Mouse (Mus musculus) retina, postnatal 7 days (tissue): ENCODE results near the gene Trpc1.

Source experiments
- DNase-seq: peaks from one replicate; pipeline ENCODE4 v3.0.0-alpha.2; 2012; ENCODE audit warnings: low read depth, low spot score

The Trpc1 gene

DNA sequence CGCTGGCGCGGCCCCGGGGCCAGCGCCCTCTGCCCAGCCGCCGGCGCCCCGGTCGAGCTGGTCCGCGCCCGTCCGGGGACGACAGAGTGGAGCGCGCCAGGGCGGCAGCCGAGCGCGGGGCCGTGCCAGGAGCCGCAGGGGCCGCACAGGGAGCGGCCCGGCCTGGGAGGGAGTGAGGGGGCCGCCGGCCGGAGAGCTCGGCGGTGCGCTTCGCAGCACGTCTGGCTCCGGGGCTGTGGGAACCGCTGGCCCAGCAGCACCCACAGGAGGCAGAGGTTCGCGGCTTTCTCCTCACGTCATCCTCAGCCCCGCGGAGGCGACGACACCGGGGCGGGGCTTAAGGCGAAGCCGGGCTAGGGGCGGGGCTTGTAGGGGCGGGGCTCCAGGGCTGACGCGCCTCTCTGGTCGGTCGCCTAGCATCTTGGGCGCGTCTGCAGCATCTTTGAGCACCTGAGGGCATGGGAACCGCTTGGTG is at the start of gene Trpc1:
Gene Trpc1, minus strand, starts transcription at position 339 of the 475 bp plus-strand sequence.
- peak; percentile 74 for DNase-seq

DNA sequence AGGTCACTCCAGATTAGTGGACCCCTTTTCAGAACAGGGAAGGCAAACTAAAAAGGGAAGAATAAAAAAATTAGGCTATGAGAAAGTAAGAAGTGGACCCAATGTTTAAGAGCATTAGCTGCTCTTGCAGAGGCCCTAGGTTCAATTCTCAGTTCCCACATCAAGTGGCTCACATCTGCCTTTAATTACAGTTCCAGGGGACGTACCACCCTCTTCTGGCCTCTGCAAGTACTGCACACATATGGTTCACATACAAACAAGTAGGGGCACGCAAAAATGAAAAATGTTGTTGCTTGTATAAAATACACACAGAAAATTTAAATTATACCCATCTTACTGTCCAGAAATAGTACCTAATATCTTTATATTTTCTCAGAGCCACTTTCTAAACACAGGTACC is 46.1 kb upstream of the Trpc1 start:
- DNase-seq = no peak

DNA sequence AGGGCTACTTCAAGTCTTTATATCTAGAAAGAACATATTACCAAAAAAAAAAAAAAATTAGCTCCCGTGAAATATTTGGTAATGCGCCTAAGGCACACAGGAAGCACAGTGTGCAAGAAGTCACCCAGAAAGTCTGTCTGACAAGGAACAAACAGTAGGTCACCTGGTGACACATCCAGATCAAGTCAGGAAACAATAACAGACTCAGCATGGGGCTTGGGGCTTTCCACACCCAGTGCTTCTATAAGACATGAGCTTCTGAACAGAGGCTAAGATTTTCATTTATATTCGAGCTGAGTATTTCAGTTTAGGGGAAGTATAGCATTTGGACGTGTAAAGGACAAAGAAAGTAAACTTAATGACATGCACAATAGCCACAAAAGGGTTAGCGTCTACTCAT is 45.7 kb upstream of the Trpc1 start:
- no peak for DNase-seq

DNA sequence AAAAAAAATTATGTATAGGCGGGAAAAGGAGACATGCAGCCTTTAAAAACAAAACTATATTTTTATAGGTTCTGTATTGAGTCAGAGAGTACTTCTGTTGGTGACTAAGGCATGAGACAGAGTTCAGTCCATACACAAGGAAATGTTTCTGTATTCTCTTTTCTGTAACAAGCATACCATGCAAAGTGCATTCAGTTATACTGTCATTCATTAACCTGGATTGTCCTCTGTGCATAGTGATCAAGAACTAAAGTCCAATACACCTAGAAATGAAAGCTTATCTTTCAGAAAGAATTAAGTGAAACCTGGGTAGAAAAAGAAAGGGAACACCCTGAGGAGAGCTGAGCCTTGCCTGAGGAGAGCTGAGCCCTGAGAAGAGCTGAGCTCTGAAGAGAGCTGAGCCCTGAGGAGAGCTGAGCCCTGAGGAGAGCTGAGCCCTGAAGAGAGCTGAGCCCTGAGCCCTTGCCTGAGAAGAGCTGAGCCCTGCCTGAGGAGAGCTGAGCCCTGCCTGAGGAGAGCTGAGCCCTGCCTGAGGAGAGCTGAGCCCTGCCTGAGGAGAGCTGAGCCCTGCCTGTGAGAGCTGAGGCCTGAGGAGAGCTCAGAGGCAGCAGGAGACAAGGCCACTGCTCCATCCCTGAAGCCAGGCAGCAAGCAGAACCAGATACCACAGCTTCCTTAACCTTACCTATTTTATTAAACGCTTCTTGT is 45.1 kb upstream of the Trpc1 start:
- no peak for DNase-seq

DNA sequence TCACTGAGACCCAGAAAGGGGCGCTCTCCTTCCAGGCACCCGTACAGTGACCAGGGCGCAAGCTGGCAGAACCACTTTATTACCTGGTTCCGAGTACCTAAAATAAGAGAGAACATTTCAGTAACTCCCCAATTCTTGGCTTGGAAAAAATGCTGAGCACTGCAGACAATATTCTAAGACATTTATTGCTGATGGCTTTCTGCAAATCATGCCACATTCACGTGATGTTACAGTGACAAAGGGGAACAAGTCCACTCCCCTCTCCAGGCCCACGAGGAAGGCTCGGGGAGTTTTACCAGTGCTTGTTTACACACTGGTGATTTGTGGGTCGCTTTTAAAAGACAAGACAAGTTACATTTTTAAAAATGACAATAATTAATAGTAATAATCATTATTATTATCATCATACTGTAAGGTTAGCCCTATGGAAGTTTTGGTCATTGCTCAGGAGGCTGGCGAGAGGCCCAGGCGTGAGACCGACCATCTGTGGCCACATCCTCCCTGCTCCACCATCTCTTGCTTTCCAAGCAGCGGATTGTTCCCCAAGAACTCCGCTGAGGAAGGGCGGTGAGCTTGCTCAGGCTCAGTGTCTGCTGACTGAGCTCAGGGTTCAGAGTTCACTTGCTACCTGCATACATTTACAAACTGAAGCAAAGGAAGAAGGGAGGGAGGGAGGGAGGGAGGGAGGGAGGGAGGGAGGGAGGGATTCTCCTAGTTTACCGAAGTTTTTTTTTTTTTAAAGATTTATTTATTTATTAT is 44.0 kb upstream of the Trpc1 start:
- DNase-seq = no peak

- no peak for DNase-seq
These were observed 34.8 kb upstream of the Trpc1 start for GRCm38 (mm10) chr9:95784888-95785511.

GRCm38 (mm10) chr9:95783646-95784293 is 33.6 kb upstream of the Trpc1 start:
- no peak for DNase-seq

DNA sequence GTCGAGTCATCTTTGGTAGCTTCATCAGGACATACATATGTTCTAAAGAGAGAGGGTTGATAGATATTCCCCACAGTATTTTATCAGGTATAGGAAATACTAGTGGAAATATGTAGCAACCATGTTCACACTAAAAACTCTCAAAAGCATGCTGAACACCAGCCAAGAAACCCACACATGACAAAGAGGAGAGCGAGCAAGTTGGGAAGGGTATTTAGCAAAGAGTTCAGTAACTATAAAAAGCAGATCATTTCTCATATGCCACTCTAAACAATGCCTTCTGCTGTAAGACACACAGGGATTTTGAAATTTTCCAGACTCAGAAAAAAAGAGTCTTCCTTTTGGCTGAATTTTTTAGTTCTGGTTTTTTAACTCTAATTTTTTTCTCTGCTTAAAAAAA is 21.5 kb upstream of the Trpc1 start:
- no peak for DNase-seq

GRCm38 (mm10) chr9:95763218-95763617 is 13.0 kb upstream of the Trpc1 start:
- DNase-seq = no peak

DNA sequence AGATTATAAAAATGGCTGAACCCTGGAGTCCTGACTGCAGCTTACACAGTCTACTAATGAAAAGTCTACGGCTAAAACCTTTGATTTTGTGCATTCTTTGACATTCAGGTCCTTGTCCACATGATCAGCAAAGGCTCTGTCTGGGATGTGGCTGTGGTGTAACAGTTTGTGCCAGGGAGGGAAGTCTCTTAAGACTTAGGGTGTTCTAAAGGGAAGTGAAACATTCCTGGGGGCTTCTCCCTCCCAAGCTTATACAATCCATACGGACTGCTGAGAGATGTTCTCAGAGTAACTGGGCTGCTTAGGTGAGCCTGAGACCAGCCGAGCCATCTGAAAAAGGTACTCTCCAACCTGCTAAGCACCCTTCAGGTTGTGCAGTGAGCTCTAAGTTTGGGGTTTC is 12.1 kb upstream of the Trpc1 start:
- DNase-seq = no peak

GRCm38 (mm10) chr9:95761381-95761780 is 11.2 kb upstream of the Trpc1 start:
- no peak for DNase-seq

DNA sequence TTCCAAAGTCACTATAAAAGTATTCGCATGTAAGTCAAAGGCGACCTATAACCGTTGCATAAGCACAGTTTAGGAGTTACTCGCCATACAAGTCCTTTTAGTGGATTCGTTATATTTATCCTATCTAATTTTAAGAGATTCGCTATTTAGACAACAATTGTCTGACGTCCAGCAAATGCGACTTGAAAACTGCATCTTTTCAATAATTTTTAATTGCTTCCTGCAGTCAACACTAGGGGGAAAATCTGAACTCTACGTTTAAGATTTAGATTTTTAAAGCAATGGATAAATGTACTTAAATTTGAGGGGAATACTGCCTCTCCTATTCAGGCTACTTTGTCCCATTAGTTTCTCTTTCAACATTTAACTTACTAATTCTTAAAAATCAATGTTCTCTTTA is 571 bp upstream of the Trpc1 start:
- DNase-seq = no peak

DNA sequence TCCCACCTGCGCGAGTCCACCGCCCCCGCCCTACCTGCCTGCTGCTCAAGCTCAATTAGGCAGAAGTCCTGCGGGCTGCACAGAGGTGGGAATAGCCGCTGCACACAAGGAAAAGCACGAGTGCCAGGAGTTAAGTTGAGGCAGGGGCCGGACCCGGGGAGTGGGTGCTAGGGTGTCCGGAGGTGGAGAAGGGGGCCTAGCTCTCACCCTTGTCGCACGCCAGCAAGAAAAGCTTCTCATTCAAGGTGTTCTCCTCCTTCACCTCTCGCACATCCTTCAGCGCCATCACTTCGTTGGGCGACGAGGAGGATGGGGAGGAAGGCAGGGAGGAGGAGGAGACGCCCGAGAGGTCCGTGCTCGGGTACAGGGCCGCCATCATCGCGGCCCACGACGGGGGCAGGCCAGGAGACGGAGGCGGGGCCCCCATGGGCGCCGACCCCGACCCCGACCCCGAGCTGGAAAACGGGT is 680 bp downstream of the Trpc1 start:
- DNase-seq = peak; percentile 6

- no peak for DNase-seq
These were observed 2.9 kb downstream of the Trpc1 start for GRCm38 (mm10) chr9:95747298-95747697.

- DNase-seq = no peak
These were observed 5.1 kb downstream of the Trpc1 start for GRCm38 (mm10) chr9:95744845-95745613.

DNA sequence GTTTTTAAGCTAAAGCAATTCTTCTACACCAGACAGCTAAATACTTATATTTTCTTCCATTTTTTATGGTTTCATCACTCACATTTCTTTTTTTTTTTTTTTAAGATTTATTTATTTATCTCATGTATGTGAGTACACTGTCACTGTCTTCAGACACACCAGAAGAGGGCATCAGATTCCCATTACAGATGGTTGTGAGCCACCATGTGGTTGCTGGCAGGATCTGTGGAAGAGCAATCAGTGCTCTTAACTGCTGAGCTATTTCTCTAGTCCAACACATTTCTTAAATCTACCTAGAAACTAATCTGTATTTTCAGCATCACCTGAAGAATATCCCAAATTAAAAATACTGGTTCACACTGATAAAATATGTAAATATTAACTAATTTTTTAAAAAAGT is 13.9 kb downstream of the Trpc1 start:
- DNase-seq = no peak

DNA sequence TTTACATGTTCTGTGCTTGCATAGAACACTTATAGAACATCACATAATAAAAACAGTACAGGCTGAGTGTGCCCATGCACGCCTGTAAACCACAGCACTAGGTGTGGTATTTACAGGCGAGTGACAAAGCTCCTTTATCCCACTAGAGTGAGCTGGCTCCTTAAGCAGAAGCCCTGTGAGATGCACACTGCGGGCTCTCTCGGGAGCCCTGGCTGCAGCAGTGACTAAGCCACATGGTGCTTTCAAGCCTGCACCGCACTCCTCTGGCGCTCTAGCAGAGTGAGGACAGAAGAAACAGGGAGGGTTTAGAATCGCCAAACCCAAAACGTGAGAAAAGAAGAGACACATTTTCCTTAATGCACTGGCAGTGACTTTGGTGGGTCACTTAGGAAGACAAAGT is 37.6 kb downstream of the Trpc1 start:
- no peak for DNase-seq

DNA sequence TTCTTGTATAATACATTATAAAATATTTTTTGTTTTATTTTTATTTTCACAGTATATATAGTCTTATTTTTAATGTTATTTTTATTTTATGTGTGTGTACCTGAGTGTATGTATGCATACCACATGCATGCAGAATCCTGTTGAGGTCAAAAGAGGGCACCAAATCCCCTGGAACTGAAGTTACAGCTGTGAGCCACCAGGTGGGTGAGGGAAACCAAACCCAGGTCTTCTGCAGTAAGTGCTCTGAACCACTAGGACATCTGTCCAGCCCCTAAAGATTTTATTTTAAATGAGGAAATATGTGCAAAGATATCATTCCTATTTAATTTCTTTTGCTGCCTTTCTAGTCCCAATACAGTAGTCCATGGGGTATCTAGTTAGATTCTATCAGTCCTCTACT is 41.2 kb downstream of the Trpc1 start:
- DNase-seq = no peak

DNA sequence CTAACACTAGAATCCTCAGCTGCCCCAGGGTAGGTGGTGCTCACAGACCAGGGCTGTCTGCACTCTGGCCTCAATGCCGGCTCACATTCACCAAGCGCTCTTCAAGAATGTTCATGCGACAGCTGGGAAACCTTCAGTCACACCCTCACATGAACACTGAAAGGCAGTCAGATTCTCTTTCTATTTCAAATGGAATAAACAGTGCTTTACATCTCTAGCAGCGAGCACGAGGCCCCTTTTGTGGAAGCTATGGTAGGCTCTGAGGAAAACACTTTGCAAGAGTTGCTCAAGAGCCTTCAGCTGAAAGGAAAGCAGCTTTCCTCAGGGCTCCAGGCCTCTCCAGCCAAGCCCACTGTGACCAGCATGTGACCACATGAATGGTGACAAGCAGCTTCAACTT is 44.8 kb downstream of the Trpc1 start:
- no peak for DNase-seq

- DNase-seq = no peak
These were observed 46.1 kb downstream of the Trpc1 start for GRCm38 (mm10) chr9:95704078-95704477.

- no peak for DNase-seq
These were observed 50.9 kb downstream of the Trpc1 start for GRCm38 (mm10) chr9:95699273-95699672.
